20 mouse cellular contexts compared by ENCODE assay signal in the genomic region with DNA sequence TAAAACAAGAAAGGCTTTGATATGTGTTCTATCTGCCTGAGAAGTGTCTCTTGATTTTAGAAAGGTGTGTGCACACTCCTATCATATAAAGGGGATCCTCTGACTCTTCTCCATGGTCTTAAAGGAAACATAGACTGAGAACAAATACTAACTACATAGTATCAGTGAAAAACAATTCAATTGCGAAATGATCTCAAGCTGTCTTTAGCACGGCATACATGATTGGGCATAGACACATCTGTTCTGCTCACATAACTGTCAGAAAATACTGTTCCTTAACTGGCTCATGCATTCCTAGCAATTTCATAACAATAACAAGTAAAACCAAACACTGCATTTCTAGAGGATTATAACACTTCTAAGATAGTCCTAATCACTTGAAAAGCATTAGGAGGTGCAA.
"Had no signal": no experiment of that assay in that cellular context is flagged by ENCODE, and none has a peak within 500 bp of the region (broad histone marks: within the 10 kb centered on the region; RNA-seq: fewer than 3 reads in every experiment).

No protein-coding gene starts in this region.

- H3K9ac ChIP-seq: liver, embryonic 15.5 days; liver, postnatal 0 days; lung, embryonic 15.5 days; midbrain, embryonic 13.5 days; midbrain, embryonic 15.5 days; neural tube, embryonic 13.5 days; neural tube, embryonic 15.5 days had no signal

- H3K27ac ChIP-seq: liver, embryonic 15.5 days; lung, embryonic 15.5 days; macrophage; midbrain, embryonic 13.5 days; midbrain, embryonic 15.5 days; neural tube, embryonic 13.5 days; neural tube, embryonic 15.5 days had no signal

- H3K4me1 ChIP-seq: liver, embryonic 15.5 days; megakaryocyte, embryonic 14.5 days; midbrain, embryonic 13.5 days; midbrain, embryonic 15.5 days had no signal

- H3K4me3 ChIP-seq: liver, embryonic 15.5 days; lung, embryonic 15.5 days; megakaryocyte, embryonic 14.5 days; midbrain, embryonic 13.5 days; midbrain, embryonic 15.5 days; neural tube, embryonic 13.5 days; neural tube, embryonic 15.5 days had no signal

- H3K9me3 ChIP-seq: liver, embryonic 15.5 days; lung, embryonic 15.5 days; megakaryocyte, embryonic 14.5 days; midbrain, embryonic 13.5 days; midbrain, embryonic 15.5 days; neural tube, embryonic 13.5 days; neural tube, embryonic 15.5 days had no signal

- DNase-seq: liver, postnatal 0 days; lung, postnatal 14 days; lung, postnatal 36 days; retina, postnatal 1 day; right cerebral cortex, adult 18-20 months; right cerebral cortex, postnatal 25 days; right cerebral cortex, postnatal 4 days; spleen, adult 18-20 months; thymus, adult 18-20 months; thymus, postnatal 14 days; thymus, postnatal 36 days had no signal

- ATAC-seq: liver, postnatal 0 days; midbrain, embryonic 13.5 days; midbrain, embryonic 15.5 days had no signal

- H3K4me2 ChIP-seq: liver, embryonic 15.5 days; lung, embryonic 15.5 days; midbrain, embryonic 11.5 days; midbrain, embryonic 13.5 days; midbrain, embryonic 15.5 days; neural tube, embryonic 13.5 days; neural tube, embryonic 15.5 days had no signal

- H3K27me3 ChIP-seq: liver, embryonic 15.5 days; lung, embryonic 15.5 days; megakaryocyte, embryonic 14.5 days; midbrain, embryonic 13.5 days; midbrain, embryonic 15.5 days; neural tube, embryonic 13.5 days; neural tube, embryonic 15.5 days had no signal

- H3K36me3 ChIP-seq: liver, embryonic 15.5 days; lung, embryonic 15.5 days; midbrain, embryonic 13.5 days; midbrain, embryonic 15.5 days; neural tube, embryonic 13.5 days; neural tube, embryonic 15.5 days had no signal
